Mouse (Mus musculus) ES-Bruce4 (cell line): Measurements from ENCODE around the gene Morn3. TPM values are rescaled to one million over a fixed set of nuclear protein-coding genes. Genes with fewer than 3 reads are reported as not detected.

Experiments used
- H3K27ac ChIP-seq: 2 replicates; pipeline ENCODE4 v1.5.1; 2012; ENCODE audit warnings: low read length, inconsistent platforms; ENCODE audit not compliant: insufficient read depth
- H3K27me3 ChIP-seq: 2 replicates; pipeline ENCODE4 v1.6.1; 2012; ENCODE audit warnings: mild to moderate bottlenecking, low read length, inconsistent platforms; ENCODE audit not compliant: control insufficient read depth, poor library complexity, insufficient read depth, severe bottlenecking
- H3K36me3 ChIP-seq: 2 replicates; pipeline ENCODE4 v1.6.1; 2012; ENCODE audit warnings: inconsistent platforms, mild to moderate bottlenecking, low read length, moderate library complexity; ENCODE audit not compliant: control insufficient read depth, poor library complexity, insufficient read depth, severe bottlenecking
- H3K4me1 ChIP-seq: one replicate; pipeline ENCODE4 v1.8.1; 2011; ENCODE audit warnings: low read length; ENCODE audit not compliant: control insufficient read depth, insufficient read depth
- H3K4me3 ChIP-seq: 2 replicates; pipeline ENCODE4 v1.5.1; 2011; ENCODE audit warnings: low read depth, mild to moderate bottlenecking, low read length
- H3K9ac ChIP-seq: 2 replicates; pipeline ENCODE4 v1.6.1; 2012; ENCODE audit warnings: low read depth, mild to moderate bottlenecking, inconsistent platforms; ENCODE audit not compliant: poor library complexity, severe bottlenecking
- H3K9me3 ChIP-seq: replicated peaks from 2 replicates; pipeline ENCODE4 v1.6.1; 2012; ENCODE audit warnings: mild to moderate bottlenecking, low read length, inconsistent platforms; ENCODE audit not compliant: control insufficient read depth, poor library complexity, insufficient read depth, severe bottlenecking
- CTCF ChIP-seq: IDR thresholded peaks from one replicate; pipeline ENCODE4 v1.8.1; 2011; ENCODE audit warnings: low read depth, low read length
- EP300 ChIP-seq: IDR thresholded peaks from 2 replicates; pipeline ENCODE4 v1.6.1; 2011; ENCODE audit warnings: low read depth, low read length; ENCODE audit not compliant: insufficient read depth
- POLR2A ChIP-seq: IDR thresholded peaks from one replicate; pipeline ENCODE4 v1.8.1; 2011; ENCODE audit warnings: low read length; ENCODE audit not compliant: insufficient read depth
- polyA plus RNA-seq: library from polyadenylated mRNA; stranded (reverse); fragments of >200 nt; gene quantifications from 2 replicates; pipeline ENCODE4 v1.2.4, GENCODE M21; 2011; ENCODE audit warnings: low read depth; ENCODE audit not compliant: missing spikeins, insufficient read depth, insufficient read length

Gene Morn3
- polyA plus RNA-seq, 1 experiment = not detected

- H3K27me3 ChIP-seq = no peaks in the 10 kb centered on the region
- no peaks in the 10 kb centered on the region for H3K9me3 ChIP-seq
- TF ChIP-seq POLR2A = no peak
- TF ChIP-seq EP300 = no peak
- TF ChIP-seq CTCF = no peak
- H3K27ac ChIP-seq = peak overlapping the region; percentile 95; the same call in 1 of the 2 replicates
- no peak overlapping the region for H3K4me3 ChIP-seq
- no peaks in the 10 kb centered on the region for H3K36me3 ChIP-seq
- peak overlapping the region; percentile 65; the same call in 1 of the 2 replicates for H3K9ac ChIP-seq
- peaks cover 4% of the 10 kb centered on the region for H3K4me1 ChIP-seq
These were observed 53.0 kb downstream of the Morn3 start for GRCm38 (mm10) chr5:122993811-122994210.

GRCm38 (mm10) chr5:122991350-122992004, 55.3 kb downstream of the Morn3 start:
- H3K27me3 ChIP-seq = no peaks in the 10 kb centered on the region
- TF ChIP-seq CTCF (no peak), EP300 (peak; percentile 69)
- no peaks in the 10 kb centered on the region for H3K9me3 ChIP-seq
- peak overlapping the region; percentile 86 for H3K27ac ChIP-seq
- peak overlapping the region; percentile 23; the same call in 1 of the 2 replicates for H3K4me3 ChIP-seq
- peaks cover 2% of the 10 kb centered on the region for H3K4me1 ChIP-seq
- H3K36me3 ChIP-seq = no peaks in the 10 kb centered on the region
- peak overlapping the region; percentile 92; the same call in 1 of the 2 replicates for H3K9ac ChIP-seq

GRCm38 (mm10) chr5:122990411-122991160, 56.2 kb downstream of the Morn3 start:
- peaks cover 2% of the 10 kb centered on the region for H3K4me1 ChIP-seq
- no peaks in the 10 kb centered on the region for H3K9me3 ChIP-seq
- no peaks in the 10 kb centered on the region for H3K36me3 ChIP-seq
- H3K9ac ChIP-seq = peak overlapping the region; percentile 92
- peak overlapping the region; percentile 57 for H3K4me3 ChIP-seq
- TF ChIP-seq POLR2A (no peak), CTCF (no peak), EP300 (no peak)
- no peaks in the 10 kb centered on the region for H3K27me3 ChIP-seq
- H3K27ac ChIP-seq = peak overlapping the region; percentile 86

GRCm38 (mm10) chr5:122989551-122990330, 57.1 kb downstream of the Morn3 start, which contains the start of gene Kdm2b:
TSS of gene Kdm2b (minus strand) at chr5:122989823.
- Histone ChIP-seq H3K36me3 (no peaks in the 10 kb centered on the region), H3K9ac (peak within 1 kb of the TSS; percentile 92), H3K27ac (peak within 1 kb of the TSS; percentile 86), H3K9me3 (no peaks in the 10 kb centered on the region), H3K4me1 (peaks cover 5% of the 10 kb centered on the region), H3K27me3 (no peaks in the 10 kb centered on the region), H3K4me3 (peak within 1 kb of the TSS; percentile 57)
- TF ChIP-seq POLR2A (no peak), CTCF (no peak), EP300 (no peak)

GRCm38 (mm10) chr5:122989001-122989525, 57.8 kb downstream of the Morn3 start:
- Histone ChIP-seq H3K4me1 (peaks cover 5% of the 10 kb centered on the region), H3K36me3 (no peaks in the 10 kb centered on the region)

More at GRCm38 (mm10) chr5:122989001-122989525, 57.8 kb downstream of the Morn3 start:
- peak overlapping the region; percentile 92 for H3K9ac ChIP-seq
- H3K4me3 ChIP-seq = peak overlapping the region; percentile 57
- TF ChIP-seq CTCF = no peak
- no peak for TF ChIP-seq POLR2A
- peak; percentile 79; the same call in 1 of the 2 replicates for TF ChIP-seq EP300
- H3K9me3 ChIP-seq = no peaks in the 10 kb centered on the region
- no peaks in the 10 kb centered on the region for H3K27me3 ChIP-seq
- peak overlapping the region; percentile 12; the same call in 1 of the 2 replicates for H3K27ac ChIP-seq
